Mouse (Mus musculus) heart, embryonic 14.5 days (tissue): ENCODE data around the gene Phf1. TPM values are rescaled to one million over a fixed set of nuclear protein-coding genes. Genes with fewer than 3 reads are reported as not detected.
A peak's percentile ranks its signal among the peaks of the same experiment; 100 is the strongest.

ENCODE experiments used
- ATAC-seq: fragments of 200-750 bp; cut with Nextera tagmentation; 2 replicates; pipeline ENCODE4 v1.8.0; 2017; ENCODE audit warnings: low read depth, moderate TSS enrichment; ENCODE audit not compliant: insufficient number of reproducible peaks, insufficient read depth, low FRiP score
- H3K27ac ChIP-seq, 2 experiments: fragments of 200-500 bp in 1 of 2; fragments of 300-500 bp in 1 of 2; sonication (generic) in 1 of 2; replicated peaks in 1 of 2; 2 replicates each; pipeline ENCODE4 v1.5.1; 2012 to 2014; ENCODE audit warnings: low read depth in 2 of 2, low read length in 2 of 2, control low read depth in 1 of 2, mild to moderate bottlenecking in 1 of 2, mixed read lengths in 1 of 2; ENCODE audit not compliant: control insufficient read depth in 1 of 2, insufficient read depth in 1 of 2
- H3K27me3 ChIP-seq: fragments of 300-500 bp; sonication (generic); 2 replicates; pipeline ENCODE4 v1.6.1; 2014; ENCODE audit warnings: mild to moderate bottlenecking, low read length, control low read depth; ENCODE audit not compliant: control insufficient read depth, insufficient read depth
- H3K36me3 ChIP-seq: fragments of 300-500 bp; sonication (generic); 2 replicates; pipeline ENCODE4 v1.6.1; 2014; ENCODE audit warnings: mild to moderate bottlenecking, control low read depth, low read length, mixed read lengths; ENCODE audit not compliant: control insufficient read depth, insufficient read depth
- H3K4me1 ChIP-seq, 2 experiments: fragments of 200-500 bp in 1 of 2; fragments of 300-500 bp in 1 of 2; sonication (generic) in 1 of 2; 2 replicates each; pipeline ENCODE4 v1.6.1; 2012 to 2014; ENCODE audit warnings: low read length in 2 of 2, control low read depth in 1 of 2, mixed read lengths in 1 of 2; ENCODE audit not compliant: control insufficient read depth in 2 of 2, insufficient read depth in 2 of 2
- H3K4me2 ChIP-seq: fragments of 300-500 bp; sonication (generic); 2 replicates; pipeline ENCODE4 v1.6.1; 2014; ENCODE audit warnings: mild to moderate bottlenecking, low read length
- H3K4me3 ChIP-seq, 2 experiments: fragments of 200-500 bp in 1 of 2; fragments of 300-500 bp in 1 of 2; sonication (generic) in 1 of 2; 2 replicates each; pipeline ENCODE4 v1.5.1; 2012 to 2014; ENCODE audit warnings: low read length in 2 of 2, mild to moderate bottlenecking in 2 of 2, control low read depth in 1 of 2, low read depth in 1 of 2, moderate library complexity in 1 of 2; ENCODE audit not compliant: control insufficient read depth in 1 of 2, insufficient read depth in 1 of 2
- H3K9ac ChIP-seq: fragments of 300-500 bp; sonication (generic); 2 replicates; pipeline ENCODE4 v1.6.1; 2014; ENCODE audit warnings: mild to moderate bottlenecking, low read length
- H3K9me3 ChIP-seq: fragments of 300-500 bp; sonication (generic); 2 replicates; pipeline ENCODE4 v1.6.1; 2016; ENCODE audit warnings: low read length, control low read depth; ENCODE audit not compliant: control insufficient read depth
- WGBS: fragments of 180-500 bp; shearing (Covaris S2); extraction: QIAGEN DNeasy Blood & Tissue Kit; methylation state at CpG from one replicate; pipeline ENCODE4 v1.1.7; 2014; 5-methylcytosine and 5-hydroxymethylcytosine counted together
- polyA plus RNA-seq: library from polyadenylated mRNA; unstranded; fragments of >200 nt; fragmentation: Nextera tagmentation; extraction: Ambion mirVana; gene quantifications from 2 replicates; pipeline ENCODE4 v1.2.1, GENCODE M21; 2014

Phf1 gene
- polyA plus RNA-seq: 5.2 and 8.0 TPM in 2 replicates

- Histone ChIP-seq H3K9me3 (no peaks in the 10 kb centered on the region), H3K4me3 (peak within 1 kb of the TSS; percentile 57), H3K27ac (peak within 1 kb of the TSS; percentile 75 to 83), H3K9ac (peak within 1 kb of the TSS; percentile 83), H3K36me3 (peaks cover 63% of the 10 kb centered on the region), H3K4me2 (peak within 1 kb of the TSS; percentile 86), H3K4me1 (peaks cover 3 to 14% of the 10 kb centered on the region in 2 experiments; a peak in 3 of 4 replicates), H3K27me3 (no peaks in the 10 kb centered on the region)
- WGBS: under 1% methylated on average over 43 of the region's 43 CpGs
- peak; percentile 81 for ATAC-seq
These were observed at the start of gene Phf1 for GRCm38 (mm10) chr17:26932839-26933398. Gene Phf1 (plus strand): TSS chr17:26933052.

- Histone ChIP-seq H3K9ac (peak overlapping the region; percentile 74), H3K36me3 (peaks cover 5% of the 10 kb centered on the region; the same call in 1 of the 2 replicates), H3K27ac (peak overlapping the region in 1 of 2 experiments; percentile 95; a peak in 2 of 4 replicates), H3K4me3 (no peak overlapping the region), H3K27me3 (no peaks in the 10 kb centered on the region), H3K4me1 (peaks cover 34 to 52% of the 10 kb centered on the region in 2 experiments), H3K4me2 (peak overlapping the region; percentile 87; the same call in 1 of the 2 replicates), H3K9me3 (0 out of 2 replicates have a peak, but pooled peaks cover 9% of the 10 kb centered on the region)
- WGBS: 83% methylated on average over 6 of the region's 6 CpGs
- ATAC-seq: no peak
These were observed 49.3 kb upstream of the Phf1 start for GRCm38 (mm10) chr17:26883585-26883984.

DNA sequence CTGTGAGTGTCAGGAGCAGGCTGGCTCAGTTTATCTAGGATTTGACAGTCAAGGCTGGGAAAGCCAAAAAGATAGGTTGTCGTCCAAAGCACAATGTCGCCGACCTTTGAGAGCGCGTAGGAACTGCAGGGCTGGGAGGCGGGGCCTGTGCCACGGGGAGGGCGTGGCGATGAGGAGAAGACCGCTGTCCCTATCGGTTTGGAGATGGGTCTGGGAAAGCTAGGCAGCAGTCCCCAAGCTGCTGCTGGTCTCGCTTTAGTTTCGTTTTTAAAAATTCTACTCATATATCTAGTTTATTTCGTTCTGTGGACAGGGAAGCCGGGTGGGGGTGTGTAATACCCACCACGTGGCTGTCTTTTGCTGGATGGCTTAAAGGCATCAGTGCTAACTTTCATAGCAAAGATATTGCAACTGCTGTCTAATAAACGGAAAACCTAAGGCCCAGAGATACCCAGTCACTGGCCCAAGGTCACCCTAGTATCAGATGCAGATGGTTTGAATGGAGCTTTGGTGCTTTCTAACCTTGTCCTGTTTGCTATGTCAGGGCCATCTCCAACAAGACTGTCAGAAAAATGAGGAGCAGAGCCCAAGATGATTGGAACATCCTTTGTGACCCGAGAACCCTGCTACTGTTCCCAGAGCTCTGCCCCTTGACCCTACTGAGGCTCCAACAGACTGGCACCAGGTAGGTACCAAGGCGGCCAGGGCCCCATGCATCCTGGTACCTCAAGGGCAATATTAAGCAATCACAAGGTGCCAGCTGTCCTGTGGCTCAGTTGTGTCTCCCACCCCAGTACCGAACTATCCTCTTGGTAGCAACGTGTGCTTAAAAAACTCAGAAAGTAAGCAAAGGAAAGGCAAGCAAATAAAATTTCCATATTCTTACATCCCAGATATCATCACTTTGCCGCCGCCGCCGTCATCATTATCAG, 47.6 kb upstream of the Phf1 start:
- Histone ChIP-seq H3K4me1 (peaks cover 34 to 57% of the 10 kb centered on the region in 2 experiments), H3K27me3 (no peaks in the 10 kb centered on the region), H3K4me2 (peak overlapping the region; percentile 87), H3K4me3 (peak overlapping the region; percentile 44 to 54), H3K36me3 (peaks cover 5% of the 10 kb centered on the region; the same call in 1 of the 2 replicates), H3K9ac (peak overlapping the region; percentile 74), H3K9me3 (0 out of 2 replicates have a peak, but pooled peaks cover 5% of the 10 kb centered on the region), H3K27ac (peak overlapping the region; percentile 88 to 95)
- 16% methylated on average over 25 of the region's 25 CpGs for WGBS
- peak; percentile 77 for ATAC-seq

DNA sequence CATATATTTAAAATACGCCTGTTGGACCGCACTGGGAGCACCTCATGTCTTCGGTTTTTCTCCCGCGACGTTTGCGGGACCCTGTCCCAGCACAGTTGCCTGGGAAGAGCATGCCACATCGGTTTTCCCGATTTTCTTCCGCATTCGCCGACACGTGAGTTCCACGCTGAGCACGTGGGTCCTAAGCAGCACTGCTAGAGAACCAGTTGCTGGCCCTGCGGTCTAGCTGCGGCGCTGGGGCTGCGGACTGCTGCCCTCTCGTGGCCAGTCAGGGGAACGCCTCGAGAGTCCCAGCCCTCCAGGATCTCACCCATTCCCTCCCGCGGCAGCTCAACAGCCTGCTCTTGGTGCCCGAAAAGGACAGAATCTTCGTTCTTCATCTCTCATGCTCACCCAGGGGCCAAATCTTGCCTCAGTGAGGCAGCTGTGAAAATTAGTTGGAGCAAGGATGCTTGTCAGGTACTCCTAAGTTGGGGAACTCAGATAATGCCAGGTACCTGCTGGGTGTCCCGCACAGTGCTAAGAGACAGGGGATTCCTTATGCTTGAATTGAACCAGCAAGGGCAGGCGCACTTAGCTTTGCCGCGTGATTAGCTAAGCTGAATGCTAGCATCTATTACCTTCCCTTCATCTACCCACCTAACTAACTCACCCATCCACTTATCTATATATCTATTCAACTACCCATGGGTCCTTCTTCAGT, 46.7 kb upstream of the Phf1 start:
- H3K4me1 ChIP-seq: peaks cover 34 to 62% of the 10 kb centered on the region in 2 experiments
- H3K4me3 ChIP-seq: peak overlapping the region; percentile 44 to 54
- peak overlapping the region; percentile 87 for H3K4me2 ChIP-seq
- H3K9me3 ChIP-seq: no peaks in the 10 kb centered on the region
- peak overlapping the region; percentile 74 for H3K9ac ChIP-seq
- WGBS: 8% methylated on average over 30 of the region's 30 CpGs
- no peaks in the 10 kb centered on the region for H3K27me3 ChIP-seq
- H3K36me3 ChIP-seq: no peaks in the 10 kb centered on the region
- H3K27ac ChIP-seq: peak overlapping the region; percentile 49 to 95; a peak in 3 of 4 replicates
- peak; percentile 66 for ATAC-seq

GRCm38 (mm10) chr17:26887926-26888325, 44.9 kb upstream of the Phf1 start:
- H3K4me2 ChIP-seq: peak overlapping the region; percentile 23; the same call in 1 of the 2 replicates
- H3K4me1 ChIP-seq: peaks cover 43 to 76% of the 10 kb centered on the region in 2 experiments
- no peaks in the 10 kb centered on the region for H3K36me3 ChIP-seq
- peak overlapping the region; percentile 40; the same call in 1 of the 2 replicates for H3K9ac ChIP-seq
- no peaks in the 10 kb centered on the region for H3K27me3 ChIP-seq
- H3K9me3 ChIP-seq: no peaks in the 10 kb centered on the region
- no peak for ATAC-seq
- no peak overlapping the region for H3K4me3 ChIP-seq
- 2% methylated on average over 3 of the region's 3 CpGs for WGBS
- peak overlapping the region; percentile 68 for H3K27ac ChIP-seq

GRCm38 (mm10) chr17:26892635-26893375, 40.0 kb upstream of the Phf1 start:
- ATAC-seq: peak; percentile 89
- peak overlapping the region; percentile 91 for H3K27ac ChIP-seq
- no peaks in the 10 kb centered on the region for H3K9me3 ChIP-seq
- peak overlapping the region; percentile 60 for H3K4me2 ChIP-seq
- H3K36me3 ChIP-seq: no peaks in the 10 kb centered on the region
- H3K4me3 ChIP-seq: peak overlapping the region; percentile 16 to 29
- 18% methylated on average over 16 of the region's 16 CpGs for WGBS
- peak overlapping the region; percentile 63 for H3K9ac ChIP-seq
- no peaks in the 10 kb centered on the region for H3K27me3 ChIP-seq
- peaks cover 28 to 52% of the 10 kb centered on the region in 2 experiments for H3K4me1 ChIP-seq
